Mouse (Mus musculus): ENCODE measurements around the gene Krt12.

Gene Krt12

GRCm38 (mm10) chr11:99422159-99422558 lies at the start of gene Krt12:
Krt12 (minus strand) TSS chr11:99422259.
- no peak for DNase-seq

- DNase-seq = no peak
Measured at GRCm38 (mm10) chr11:99469228-99469627, 47.2 kb upstream of the Krt12 start.

GRCm38 (mm10) chr11:99468566-99468965 lies 46.5 kb upstream of the Krt12 start:
- DNase-seq = no peak

- DNase-seq = no peak
Measured at GRCm38 (mm10) chr11:99466316-99466715, 44.3 kb upstream of the Krt12 start.

GRCm38 (mm10) chr11:99464836-99465235 lies 42.8 kb upstream of the Krt12 start:
- peak in 1 of 2 experiments; percentile 12 for DNase-seq

- peak; percentile 3 for DNase-seq
Measured at GRCm38 (mm10) chr11:99463155-99463554, 41.1 kb upstream of the Krt12 start.

- DNase-seq = no peak
Measured at GRCm38 (mm10) chr11:99461736-99462135, 39.7 kb upstream of the Krt12 start.

- no peak for DNase-seq
Measured at GRCm38 (mm10) chr11:99458887-99459286, 36.8 kb upstream of the Krt12 start.

- no peak for DNase-seq
Measured at GRCm38 (mm10) chr11:99454759-99455158, 32.7 kb upstream of the Krt12 start.

GRCm38 (mm10) chr11:99454044-99454443 lies 32.0 kb upstream of the Krt12 start:
- no peak for DNase-seq

- no peak for DNase-seq
Measured at GRCm38 (mm10) chr11:99448769-99449168, 26.7 kb upstream of the Krt12 start.

GRCm38 (mm10) chr11:99441220-99441619 lies 19.2 kb upstream of the Krt12 start:
- DNase-seq = no peak

GRCm38 (mm10) chr11:99439465-99439864 lies 17.4 kb upstream of the Krt12 start:
- DNase-seq = no peak

- DNase-seq = no peak
Measured at GRCm38 (mm10) chr11:99437972-99438371, 15.9 kb upstream of the Krt12 start, which contains the start of gene Krt20. Krt20 (minus strand) TSS chr11:99438150.

- no peak for DNase-seq
Measured at GRCm38 (mm10) chr11:99436625-99437024, 14.6 kb upstream of the Krt12 start.

- no peak for DNase-seq
Measured at GRCm38 (mm10) chr11:99430670-99431069, 8.6 kb upstream of the Krt12 start.

- DNase-seq = no peak
Measured at GRCm38 (mm10) chr11:99420586-99420985, 1.5 kb downstream of the Krt12 start.

- DNase-seq = no peak
Measured at GRCm38 (mm10) chr11:99417819-99418218, 4.2 kb downstream of the Krt12 start.

GRCm38 (mm10) chr11:99416902-99417301 lies 5.2 kb downstream of the Krt12 start:
- no peak for DNase-seq

- no peak for DNase-seq
Measured at GRCm38 (mm10) chr11:99414463-99415147, 7.5 kb downstream of the Krt12 start.

GRCm38 (mm10) chr11:99413247-99413646 lies 8.8 kb downstream of the Krt12 start:
- DNase-seq = no peak

GRCm38 (mm10) chr11:99406186-99406585 lies 15.9 kb downstream of the Krt12 start:
- no peak for DNase-seq

GRCm38 (mm10) chr11:99399956-99400549 lies 22.0 kb downstream of the Krt12 start:
- DNase-seq = no peak

GRCm38 (mm10) chr11:99398832-99399231 lies 23.2 kb downstream of the Krt12 start:
- DNase-seq = no peak

GRCm38 (mm10) chr11:99398084-99398483 lies 24.0 kb downstream of the Krt12 start:
- no peak for DNase-seq

Measured in thymus, adult 18-20 months (tissue).